Mouse (Mus musculus): ENCODE results near the gene Cers6. TPM values are rescaled to one million over a fixed set of nuclear protein-coding genes. Genes with fewer than 3 reads are reported as not detected.
A peak's percentile ranks its signal among the peaks of the same experiment; 100 is the strongest.

Gene Cers6
- total RNA-seq, 2 experiments from 2014 or later = 69.2 to 74.0 TPM

GRCm38 (mm10) chr2:68983431-68983830, 122.2 kb downstream of the Cers6 start:
- intact Hi-C loops (cut with DNase I) = no loop called here
- no peak for DNase-seq (ENCODE audit: low spot score in 2 of 2)

GRCm38 (mm10) chr2:68989117-68989516, 127.9 kb downstream of the Cers6 start:
- intact Hi-C loops (cut with DNase I) = no loop called here
- DNase-seq (ENCODE audit: low spot score in 2 of 2) = peak in 1 of 2 experiments; percentile 58

- intact Hi-C loops (cut with DNase I) = no loop called here
- no peak for DNase-seq (ENCODE audit: low spot score in 2 of 2)
Measured at GRCm38 (mm10) chr2:68992629-68993028, 131.4 kb downstream of the Cers6 start.

- intact Hi-C loops (cut with DNase I) = no loop called here
- DNase-seq (ENCODE audit: low spot score in 2 of 2) = peak in 1 of 2 experiments; percentile 25
Measured at GRCm38 (mm10) chr2:68994441-68994840, 133.2 kb downstream of the Cers6 start.

GRCm38 (mm10) chr2:68995723-68996122, 134.5 kb downstream of the Cers6 start:
- DNase-seq (ENCODE audit: low spot score in 2 of 2) = no peak
- intact Hi-C loops (cut with DNase I) = no loop called here

- intact Hi-C loops (cut with DNase I) = no loop called here
Measured at GRCm38 (mm10) chr2:68996268-68996667, 135.0 kb downstream of the Cers6 start.

GRCm38 (mm10) chr2:69004001-69004400, 142.8 kb downstream of the Cers6 start:
- DNase-seq (ENCODE audit: low spot score in 2 of 2) = no peak
- intact Hi-C loops (cut with DNase I) = no loop called here

More at GRCm38 (mm10) chr2:68996268-68996667, 135.0 kb downstream of the Cers6 start:
- no peak for DNase-seq (ENCODE audit: low spot score in 2 of 2)

GRCm38 (mm10) chr2:69011392-69011791, 150.2 kb downstream of the Cers6 start:
- DNase-seq (ENCODE audit: low spot score in 2 of 2) = peak; percentile 14 to 17
- intact Hi-C loops (cut with DNase I) = no loop called here

- intact Hi-C loops (cut with DNase I) = no loop called here
- DNase-seq (ENCODE audit: low spot score in 2 of 2) = no peak
Measured at GRCm38 (mm10) chr2:69011860-69012259, 150.6 kb downstream of the Cers6 start.

- DNase-seq (ENCODE audit: low spot score in 2 of 2) = no peak
- intact Hi-C loops (cut with DNase I) = no loop called here
Measured at GRCm38 (mm10) chr2:69014241-69014640, 153.0 kb downstream of the Cers6 start.

GRCm38 (mm10) chr2:69015172-69015724, 154.0 kb downstream of the Cers6 start:
- intact Hi-C loops (cut with DNase I) = no loop called here
- DNase-seq (ENCODE audit: low spot score in 2 of 2) = peak; percentile 22 to 52

- no peak for DNase-seq (ENCODE audit: low spot score in 2 of 2)
- intact Hi-C loops (cut with DNase I) = no loop called here
Measured at GRCm38 (mm10) chr2:69015822-69016221, 154.6 kb downstream of the Cers6 start.

- intact Hi-C loops (cut with DNase I) = no loop called here
Measured at GRCm38 (mm10) chr2:69019026-69019565, 157.9 kb downstream of the Cers6 start.

GRCm38 (mm10) chr2:69019821-69020489, 158.7 kb downstream of the Cers6 start:
- no peak for DNase-seq (ENCODE audit: low spot score in 2 of 2)
- intact Hi-C loops (cut with DNase I) = no loop called here

More at GRCm38 (mm10) chr2:69019026-69019565, 157.9 kb downstream of the Cers6 start:
- no peak for DNase-seq (ENCODE audit: low spot score in 2 of 2)

GRCm38 (mm10) chr2:69020636-69021310, 159.5 kb downstream of the Cers6 start:
- intact Hi-C loops (cut with DNase I) = no loop called here
- DNase-seq (ENCODE audit: low spot score in 2 of 2) = no peak

GRCm38 (mm10) chr2:69021516-69021915, 160.3 kb downstream of the Cers6 start:
- DNase-seq (ENCODE audit: low spot score in 2 of 2) = no peak
- intact Hi-C loops (cut with DNase I) = no loop called here

- DNase-seq (ENCODE audit: low spot score in 2 of 2) = peak in 1 of 2 experiments; percentile 40
- intact Hi-C loops (cut with DNase I) = no loop called here
Measured at GRCm38 (mm10) chr2:69024856-69025255, 163.6 kb downstream of the Cers6 start.

GRCm38 (mm10) chr2:69032562-69032961, 171.3 kb downstream of the Cers6 start:
- no peak for DNase-seq (ENCODE audit: low spot score in 2 of 2)
- intact Hi-C loops (cut with DNase I) = no loop called here

- intact Hi-C loops (cut with DNase I) = no loop called here
- no peak for DNase-seq (ENCODE audit: low spot score in 2 of 2)
Measured at GRCm38 (mm10) chr2:69035457-69035856, 174.2 kb downstream of the Cers6 start.

- intact Hi-C loops (cut with DNase I) = no loop called here
- no peak for DNase-seq (ENCODE audit: low spot score in 2 of 2)
Measured at GRCm38 (mm10) chr2:69037362-69037761, 176.1 kb downstream of the Cers6 start.

All from left cerebral cortex, postnatal 14 days (tissue).